Mouse (Mus musculus): ENCODE results near the gene Smim4. TPM values are rescaled to one million over a fixed set of nuclear protein-coding genes. Genes with fewer than 3 reads are reported as not detected.

Smim4 gene
- polyA plus RNA-seq (2015; fragmentation: Nextera tagmentation; extraction: Ambion mirVana), result 61.3 and 67.3 TPM in 2 replicates

DNA sequence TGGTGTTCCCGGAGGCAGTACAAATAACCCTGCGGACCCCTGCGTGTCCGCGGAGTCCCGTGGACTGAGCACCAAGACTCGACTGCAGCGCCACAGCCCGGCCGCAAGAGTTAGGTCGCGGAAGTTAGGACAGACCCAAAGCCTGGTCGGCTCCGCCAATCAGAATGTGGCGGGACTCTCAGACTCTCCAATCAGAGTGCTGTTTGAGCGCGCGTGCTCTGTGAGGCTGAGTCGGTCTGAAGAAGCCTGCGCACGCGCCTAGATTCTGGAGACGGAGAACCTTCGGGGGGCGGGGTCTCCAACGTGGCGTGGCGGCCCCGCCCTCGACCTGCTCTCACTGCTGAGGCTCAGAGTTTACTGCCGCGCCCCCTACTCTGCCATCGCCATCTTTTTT, at the start of gene Smim4:
Gene Smim4, minus strand, starts transcription at position 131 of the 394 bp plus-strand sequence.
- under 1% methylated on average over 33 of the region's 33 CpGs for WGBS
- Histone ChIP-seq H3K9ac (peak within 1 kb of the TSS; percentile 57), H3K9me3 (replicated peaks) (no peaks in the 10 kb centered on the region), H3K4me3 (replicated peaks) (peak within 1 kb of the TSS; percentile 74), H3K36me3 (peaks cover under 1% of the 10 kb centered on the region; the same call in 1 of the 2 replicates), H3K27me3 (no peaks in the 10 kb centered on the region), H3K4me2 (replicated peaks) (peak within 1 kb of the TSS; percentile 76), H3K4me1 (peaks cover 61% of the 10 kb centered on the region), H3K27ac (replicated peaks) (peak within 1 kb of the TSS; percentile 85)
- peak; percentile 94 for ATAC-seq (ENCODE audit: insufficient number of reproducible peaks, low FRiP score, low TSS enrichment, low read depth)

DNA sequence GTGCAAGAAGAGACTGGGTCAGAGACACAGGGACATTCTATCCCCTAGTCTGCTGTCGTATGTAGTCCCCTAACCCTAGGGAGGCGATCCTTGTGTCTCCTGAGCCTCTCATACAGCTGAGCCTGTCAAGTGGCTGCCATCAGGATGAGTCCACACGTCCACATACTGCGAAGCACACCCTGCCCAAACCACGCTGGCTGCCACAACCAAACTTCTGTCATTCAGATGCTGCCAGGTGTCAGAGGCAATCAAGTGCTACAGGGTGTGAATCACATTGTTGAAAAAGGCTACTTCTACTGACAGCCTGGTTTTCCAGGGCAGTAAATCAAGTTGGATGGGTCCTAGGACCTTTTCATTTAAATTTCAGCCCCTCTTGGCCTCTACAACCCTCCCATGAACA, 49.0 kb upstream of the Smim4 start:
- 87% methylated on average over 5 of the region's 5 CpGs for WGBS
- Histone ChIP-seq H3K36me3 (peaks cover 97% of the 10 kb centered on the region), H3K27ac (replicated peaks) (no peak overlapping the region), H3K27me3 (no peaks in the 10 kb centered on the region), H3K4me1 (0 out of 2 replicates have a peak, but pooled peaks cover 6% of the 10 kb centered on the region), H3K4me3 (replicated peaks) (no peak overlapping the region), H3K4me2 (replicated peaks) (no peak overlapping the region), H3K9me3 (replicated peaks) (no peaks in the 10 kb centered on the region), H3K9ac (no peak overlapping the region)
- ATAC-seq (ENCODE audit: insufficient number of reproducible peaks, low FRiP score, low TSS enrichment, low read depth), result no peak

DNA sequence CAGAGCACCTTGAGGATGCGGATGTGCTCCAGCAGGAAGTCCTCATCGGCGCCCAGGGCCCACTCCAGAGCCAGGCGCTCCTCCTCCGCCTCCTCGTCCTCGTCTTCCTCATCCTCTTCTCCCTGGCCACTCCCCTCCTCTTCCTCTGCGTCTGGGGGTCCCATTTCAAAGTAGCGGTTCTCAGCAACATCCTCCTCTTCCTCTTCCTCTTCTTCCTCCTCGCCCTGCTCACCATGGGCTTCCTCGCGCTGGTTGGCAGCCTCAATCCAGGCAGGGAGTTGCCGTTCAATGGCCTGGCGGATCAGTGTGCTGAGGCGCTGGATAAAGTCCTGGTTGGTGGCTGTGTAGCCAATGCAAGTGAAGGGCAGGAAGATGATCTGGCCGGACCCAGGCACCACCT, 48.5 kb upstream of the Smim4 start:
- Histone ChIP-seq H3K4me2 (replicated peaks) (no peak overlapping the region), H3K4me1 (0 out of 2 replicates have a peak, but pooled peaks cover 6% of the 10 kb centered on the region), H3K27ac (replicated peaks) (no peak overlapping the region), H3K27me3 (no peaks in the 10 kb centered on the region), H3K4me3 (replicated peaks) (no peak overlapping the region), H3K9me3 (replicated peaks) (no peaks in the 10 kb centered on the region), H3K36me3 (peaks cover 97% of the 10 kb centered on the region), H3K9ac (no peak overlapping the region)
- no peak for ATAC-seq (ENCODE audit: insufficient number of reproducible peaks, low FRiP score, low TSS enrichment, low read depth)
- 90% methylated on average over 16 of the region's 16 CpGs for WGBS

DNA sequence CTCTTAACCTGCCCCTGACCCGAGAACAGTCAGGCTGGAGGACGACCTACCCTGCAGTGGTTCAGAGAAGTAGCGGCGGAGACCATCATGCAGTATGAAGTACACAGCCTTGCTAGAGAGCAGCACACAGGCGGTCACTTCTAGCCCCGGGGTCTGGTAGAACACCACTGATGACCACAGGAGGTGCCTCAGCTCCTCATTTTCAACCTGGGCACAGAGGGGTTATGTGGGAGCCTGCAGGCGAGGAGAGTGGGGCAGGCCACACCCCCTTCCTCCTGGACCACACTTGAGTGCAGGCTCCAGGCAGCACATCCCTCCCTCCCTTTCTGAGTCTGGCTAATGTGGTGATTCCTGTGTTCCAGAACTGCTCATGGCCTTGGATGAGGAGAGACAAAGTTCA, 44.8 kb upstream of the Smim4 start:
- WGBS, result 85% methylated on average over 7 of the region's 7 CpGs
- peaks cover 88% of the 10 kb centered on the region for H3K36me3 ChIP-seq

DNA sequence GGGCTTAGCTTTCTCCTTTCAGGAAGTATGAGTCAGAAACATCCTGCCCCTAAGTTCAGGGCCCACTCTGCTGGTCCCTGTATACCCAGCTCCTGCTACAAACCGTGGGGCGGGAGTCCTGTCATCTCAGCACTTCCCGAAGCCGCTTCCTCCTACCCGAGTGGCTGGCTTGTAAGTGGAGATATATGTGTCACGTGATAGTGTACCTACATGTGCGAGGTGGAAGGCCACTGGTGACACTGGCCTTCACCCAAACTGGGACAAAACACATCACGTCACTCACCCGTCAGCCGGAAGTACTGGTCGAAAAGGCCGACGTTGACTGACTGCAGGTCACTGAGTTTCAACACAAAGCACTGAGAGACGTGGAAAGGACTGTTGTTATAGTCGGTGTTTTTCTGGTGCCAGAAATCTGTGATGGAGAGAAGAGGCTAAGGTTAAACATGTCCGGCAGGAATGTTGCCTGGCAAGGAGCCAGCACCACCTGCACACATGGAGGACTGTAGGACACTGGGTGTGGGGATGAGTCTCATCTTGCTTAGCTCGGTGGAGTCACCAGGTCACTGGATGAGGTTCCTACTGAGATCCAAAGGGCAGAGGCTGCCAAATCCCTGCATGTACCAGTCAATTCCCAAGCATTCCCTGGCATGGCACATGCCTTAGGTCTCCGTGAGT, 44.2 kb upstream of the Smim4 start:
- no peak overlapping the region for H3K4me2 ChIP-seq (replicated peaks)
- H3K4me3 ChIP-seq (replicated peaks), result no peak overlapping the region
- H3K27me3 ChIP-seq, result no peaks in the 10 kb centered on the region
- no peak for ATAC-seq (ENCODE audit: insufficient number of reproducible peaks, low FRiP score, low TSS enrichment, low read depth)
- 79% methylated on average over 18 of the region's 18 CpGs for WGBS
- H3K9me3 ChIP-seq (replicated peaks), result no peaks in the 10 kb centered on the region
- H3K36me3 ChIP-seq, result peaks cover 85% of the 10 kb centered on the region
- H3K27ac ChIP-seq (replicated peaks), result no peak overlapping the region
- peaks cover 6% of the 10 kb centered on the region for H3K4me1 ChIP-seq
- no peak overlapping the region for H3K9ac ChIP-seq

More for the DNA sequence above, 44.8 kb upstream of the Smim4 start:
- H3K27me3 ChIP-seq, result no peaks in the 10 kb centered on the region
- peaks cover 6% of the 10 kb centered on the region; the same call in 1 of the 2 replicates for H3K4me1 ChIP-seq
- H3K4me3 ChIP-seq (replicated peaks), result no peak overlapping the region
- no peak overlapping the region for H3K9ac ChIP-seq
- no peak overlapping the region for H3K4me2 ChIP-seq (replicated peaks)
- no peak overlapping the region for H3K27ac ChIP-seq (replicated peaks)
- no peaks in the 10 kb centered on the region for H3K9me3 ChIP-seq (replicated peaks)
- ATAC-seq (ENCODE audit: insufficient number of reproducible peaks, low FRiP score, low TSS enrichment, low read depth), result no peak

DNA sequence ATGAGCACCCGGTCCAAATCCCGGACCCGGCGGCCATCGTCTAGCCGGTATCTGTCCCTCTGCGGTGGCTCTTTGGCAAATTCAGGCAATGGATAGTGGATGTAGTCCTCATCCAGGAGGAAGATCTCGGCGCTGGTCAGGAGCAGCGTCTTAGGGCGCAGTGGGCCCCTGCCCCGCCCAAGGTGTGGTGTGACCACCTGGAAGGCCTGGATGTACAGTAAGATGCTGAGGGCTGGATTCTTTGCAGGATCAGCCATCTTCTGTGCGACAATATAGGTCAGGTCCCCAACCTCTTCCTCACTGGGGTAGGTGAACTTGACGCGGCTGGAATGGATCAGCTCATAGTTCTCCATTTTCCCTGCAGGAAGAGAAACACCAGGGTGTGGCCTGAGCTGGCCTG, 43.1 kb upstream of the Smim4 start:
- no peak overlapping the region for H3K27ac ChIP-seq (replicated peaks)
- 94% methylated on average over 15 of the region's 15 CpGs for WGBS
- no peak overlapping the region for H3K9ac ChIP-seq
- H3K4me3 ChIP-seq (replicated peaks), result no peak overlapping the region
- H3K9me3 ChIP-seq (replicated peaks), result no peaks in the 10 kb centered on the region
- H3K27me3 ChIP-seq, result no peaks in the 10 kb centered on the region
- H3K4me2 ChIP-seq (replicated peaks), result no peak overlapping the region
- peaks cover 8% of the 10 kb centered on the region for H3K4me1 ChIP-seq
- ATAC-seq (ENCODE audit: insufficient number of reproducible peaks, low FRiP score, low TSS enrichment, low read depth), result no peak
- peaks cover 74% of the 10 kb centered on the region for H3K36me3 ChIP-seq

DNA sequence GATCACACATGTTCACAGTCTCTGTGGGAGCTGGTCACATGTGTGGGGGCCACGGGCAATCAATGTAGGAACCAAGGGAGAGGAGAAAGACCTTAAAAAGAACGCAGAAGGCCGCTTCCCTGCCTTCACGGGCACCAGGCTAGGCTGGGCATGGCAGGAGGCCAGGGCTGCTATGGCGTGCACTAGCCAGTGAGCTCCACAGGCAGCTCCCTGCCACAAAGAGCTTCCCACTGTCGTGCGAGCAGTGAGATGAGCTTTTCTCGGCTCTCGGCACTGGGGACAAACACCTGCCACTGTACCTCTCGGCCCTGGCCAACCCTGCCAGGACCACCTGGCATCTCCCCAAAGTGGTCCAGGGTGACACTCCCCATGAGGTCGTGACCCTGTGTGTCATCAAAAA, 42.6 kb upstream of the Smim4 start:
- peaks cover 69% of the 10 kb centered on the region for H3K36me3 ChIP-seq
- no peak overlapping the region for H3K4me2 ChIP-seq (replicated peaks)
- H3K9ac ChIP-seq, result no peak overlapping the region
- 84% methylated on average over 11 of the region's 11 CpGs for WGBS
- H3K27ac ChIP-seq (replicated peaks), result no peak overlapping the region
- no peaks in the 10 kb centered on the region for H3K9me3 ChIP-seq (replicated peaks)
- no peak for ATAC-seq (ENCODE audit: insufficient number of reproducible peaks, low FRiP score, low TSS enrichment, low read depth)
- peaks cover 13% of the 10 kb centered on the region for H3K4me1 ChIP-seq
- no peak overlapping the region for H3K4me3 ChIP-seq (replicated peaks)
- H3K27me3 ChIP-seq, result no peaks in the 10 kb centered on the region

DNA sequence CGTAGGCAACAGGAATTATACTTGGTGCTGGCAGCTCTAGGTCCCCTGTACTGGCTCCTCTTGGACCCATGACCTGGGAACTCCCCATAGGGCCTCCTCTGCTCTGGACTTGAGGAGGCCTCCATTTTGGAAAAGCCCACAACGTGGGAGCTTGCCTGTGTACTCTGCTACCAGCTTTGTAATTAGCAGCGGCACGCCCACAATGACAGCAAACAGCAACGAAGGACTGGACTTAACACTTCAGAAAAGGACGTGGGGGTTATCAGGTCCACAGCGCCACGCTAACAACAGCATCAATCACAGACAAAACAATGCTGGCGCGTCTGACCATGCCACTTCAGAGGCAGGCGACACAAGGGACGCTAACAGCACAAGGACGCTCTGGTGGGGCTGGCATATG, 42.2 kb upstream of the Smim4 start:
- Histone ChIP-seq H3K4me1 (peaks cover 17% of the 10 kb centered on the region), H3K9me3 (replicated peaks) (no peaks in the 10 kb centered on the region), H3K4me2 (replicated peaks) (no peak overlapping the region), H3K27ac (replicated peaks) (no peak overlapping the region), H3K36me3 (peaks cover 65% of the 10 kb centered on the region), H3K27me3 (no peaks in the 10 kb centered on the region), H3K9ac (no peak overlapping the region), H3K4me3 (replicated peaks) (no peak overlapping the region)
- ATAC-seq (ENCODE audit: insufficient number of reproducible peaks, low FRiP score, low TSS enrichment, low read depth), result no peak
- 83% methylated on average over 13 of the region's 13 CpGs for WGBS

DNA sequence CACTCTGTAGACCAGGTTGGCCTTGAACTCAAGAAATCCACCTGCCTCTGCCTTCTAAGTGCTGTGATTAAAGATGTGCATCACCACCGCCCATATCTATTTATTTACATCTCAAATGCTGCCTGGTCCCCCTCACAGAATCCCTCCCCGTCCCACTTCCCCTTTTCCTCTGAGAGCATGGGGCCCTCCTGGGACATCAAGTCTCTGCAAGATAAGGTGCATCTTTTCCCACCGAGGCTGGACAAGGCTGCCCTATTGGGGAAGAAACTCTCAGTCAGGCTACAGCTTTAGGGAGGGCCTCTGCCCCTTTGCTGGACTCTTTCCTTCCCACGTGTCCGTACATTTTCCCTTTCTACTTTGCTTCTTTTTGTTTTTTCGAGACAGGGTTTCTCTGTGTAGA, 40.8 kb upstream of the Smim4 start:
- ATAC-seq (ENCODE audit: insufficient number of reproducible peaks, low FRiP score, low TSS enrichment, low read depth), result no peak
- WGBS, result 82% methylated on average over 6 of the region's 6 CpGs
- peaks cover 50% of the 10 kb centered on the region for H3K36me3 ChIP-seq
- no peak overlapping the region for H3K4me2 ChIP-seq (replicated peaks)
- H3K27me3 ChIP-seq, result no peaks in the 10 kb centered on the region
- H3K4me1 ChIP-seq, result peaks cover 23% of the 10 kb centered on the region
- no peak overlapping the region for H3K4me3 ChIP-seq (replicated peaks)
- H3K27ac ChIP-seq (replicated peaks), result no peak overlapping the region
- no peak overlapping the region for H3K9ac ChIP-seq
- H3K9me3 ChIP-seq (replicated peaks), result no peaks in the 10 kb centered on the region

DNA sequence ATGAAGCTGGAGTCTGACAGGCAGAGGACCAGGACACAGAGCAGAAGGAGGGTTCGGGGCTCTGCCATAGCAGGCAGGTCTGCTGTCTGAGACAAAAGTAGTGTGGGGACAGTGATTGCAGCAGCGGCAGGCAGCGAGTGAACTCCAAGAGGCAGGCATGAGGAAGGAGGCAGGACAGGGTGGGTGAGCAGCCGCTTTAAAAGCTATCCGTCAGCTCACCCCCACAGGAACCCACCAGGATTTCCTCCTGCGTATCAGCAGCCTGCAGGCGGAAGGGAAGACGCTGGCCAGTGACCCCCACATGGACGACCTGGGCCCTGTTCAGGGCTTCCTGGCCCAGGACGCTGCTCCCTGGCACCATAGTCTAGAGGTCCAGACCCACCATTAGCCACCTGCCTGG, 39.7 kb upstream of the Smim4 start, which contains the start of gene Stab1:
Gene Stab1, minus strand, starts transcription at position 217 of the 400 bp plus-strand sequence.
- Histone ChIP-seq H3K27me3 (no peaks in the 10 kb centered on the region), H3K27ac (replicated peaks) (peak within 1 kb of the TSS; percentile 7; the same call in 1 of the 2 replicates), H3K4me2 (replicated peaks) (no peak within 1 kb of the TSS), H3K4me3 (replicated peaks) (peak within 1 kb of the TSS; percentile 19), H3K9me3 (replicated peaks) (no peaks in the 10 kb centered on the region), H3K36me3 (peaks cover 40% of the 10 kb centered on the region), H3K4me1 (peaks cover 21% of the 10 kb centered on the region), H3K9ac (no peak within 1 kb of the TSS)
- WGBS, result 37% methylated on average over 10 of the region's 10 CpGs
- no peak for ATAC-seq (ENCODE audit: insufficient number of reproducible peaks, low FRiP score, low TSS enrichment, low read depth)

DNA sequence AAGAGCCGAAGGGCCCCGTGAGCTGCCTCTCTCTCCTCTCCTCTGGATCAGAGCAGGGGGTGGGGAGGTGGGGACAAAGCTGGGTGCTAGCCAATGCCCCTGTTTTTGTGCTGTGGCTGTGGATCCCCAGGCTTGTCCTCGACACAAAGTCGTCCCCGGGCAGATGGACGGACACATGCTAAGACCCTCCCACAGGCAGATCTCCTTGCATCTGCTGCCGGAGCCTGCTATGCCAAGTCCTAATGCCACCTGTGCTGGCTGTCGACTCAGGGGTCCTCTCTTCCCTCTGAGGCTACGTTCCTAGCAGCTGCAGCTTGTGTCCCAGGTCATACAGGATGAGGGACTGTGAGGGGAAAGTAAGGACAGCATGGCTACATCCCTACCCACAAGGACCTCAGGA, 38.1 kb upstream of the Smim4 start:
- H3K9ac ChIP-seq, result no peak overlapping the region
- peaks cover 24% of the 10 kb centered on the region for H3K36me3 ChIP-seq
- peak overlapping the region; percentile 10; the same call in 1 of the 2 replicates for H3K4me2 ChIP-seq (replicated peaks)
- H3K9me3 ChIP-seq (replicated peaks), result no peaks in the 10 kb centered on the region
- H3K4me3 ChIP-seq (replicated peaks), result peak overlapping the region; percentile 19
- ATAC-seq (ENCODE audit: insufficient number of reproducible peaks, low FRiP score, low TSS enrichment, low read depth), result no peak
- peak overlapping the region; percentile 49; the same call in 1 of the 2 replicates for H3K27ac ChIP-seq (replicated peaks)
- H3K4me1 ChIP-seq, result peaks cover 17% of the 10 kb centered on the region
- WGBS, result 51% methylated on average over 9 of the region's 9 CpGs
- H3K27me3 ChIP-seq, result no peaks in the 10 kb centered on the region

Data from embryonic facial prominence, embryonic 15.5 days (tissue).